Mouse (Mus musculus) lung, postnatal 0 days (tissue): ENCODE measurements at regions not wholly inside any gene's neighbourhood (a gene's known extent, or its start where the extent isn't known, plus 50 kb on each side); places are given as distances from the start of the nearest gene placed in this dataset.

Source experiments
- ATAC-seq: fragments of 200-750 bp; cut with Nextera tagmentation; 2 replicates; pipeline ENCODE4 v1.8.0; 2017; ENCODE audit warnings: moderate library complexity
- DNase-seq: peaks from one replicate; pipeline ENCODE4 v3.0.0-alpha.2; 2016; ENCODE audit warnings: low spot score
- H3K27ac ChIP-seq: fragments of 300-500 bp; sonication (generic); 2 replicates; pipeline ENCODE4 v1.5.1; 2014; ENCODE audit warnings: antibody characterized with exemption, mild to moderate bottlenecking, low read length, mixed read lengths
- H3K27me3 ChIP-seq: fragments of 300-500 bp; sonication (generic); replicated peaks from 2 replicates; pipeline ENCODE4 v1.6.1; 2014; ENCODE audit warnings: low read length, mixed read lengths; ENCODE audit not compliant: insufficient read depth
- H3K36me3 ChIP-seq: fragments of 300-500 bp; sonication (generic); 2 replicates; pipeline ENCODE4 v1.6.1; 2014; ENCODE audit warnings: low read length, mixed read lengths; ENCODE audit not compliant: insufficient read depth
- H3K4me1 ChIP-seq: fragments of 300-500 bp; sonication (generic); 2 replicates; pipeline ENCODE4 v1.6.1; 2014; ENCODE audit warnings: antibody characterized with exemption, low read depth, low read length, mixed read lengths; ENCODE audit not compliant: insufficient read depth
- H3K4me2 ChIP-seq: fragments of 300-500 bp; sonication (generic); replicated peaks from 2 replicates; pipeline ENCODE4 v1.6.1; 2014; ENCODE audit warnings: low read depth, mild to moderate bottlenecking, low read length, moderate library complexity, mixed read lengths
- H3K4me3 ChIP-seq: fragments of 300-500 bp; sonication (generic); 2 replicates; pipeline ENCODE4 v1.5.1; 2014; ENCODE audit warnings: low read depth, low read length
- H3K9ac ChIP-seq: fragments of 300-500 bp; sonication (generic); replicated peaks from 2 replicates; pipeline ENCODE4 v1.6.1; 2014; ENCODE audit warnings: low read depth, mild to moderate bottlenecking
- H3K9me3 ChIP-seq: fragments of 300-500 bp; sonication (generic); 2 replicates; pipeline ENCODE4 v1.6.1; 2016; ENCODE audit warnings: low read length, mixed read lengths
- CTCF ChIP-seq: IDR thresholded peaks from 2 replicates; pipeline ENCODE4 v1.5.1; 2016; ENCODE audit warnings: antibody characterized with exemption, mild to moderate bottlenecking
- EP300 ChIP-seq: IDR thresholded peaks from 2 replicates; pipeline ENCODE4 v1.6.1; 2016; ENCODE audit warnings: antibody characterized with exemption, mild to moderate bottlenecking, control low read depth
- whole genome bisulfite sequencing: fragments of 180-500 bp; shearing (Covaris S2); extraction: QIAGEN DNeasy Blood & Tissue Kit; methylation state at CpG from one replicate; pipeline ENCODE4 v1.1.7; 2014; 5-methylcytosine and 5-hydroxymethylcytosine counted together

- Histone ChIP-seq H3K9me3 (no peaks in the 10 kb centered on the region), H3K27me3 (no peaks in the 10 kb centered on the region), H3K36me3 (no peaks in the 10 kb centered on the region), H3K4me3 (no peak overlapping the region), H3K9ac (no peak overlapping the region), H3K4me2 (no peak overlapping the region), H3K27ac (no peak overlapping the region), H3K4me1 (no peaks in the 10 kb centered on the region)
- TF ChIP-seq CTCF (no peak), EP300 (no peak)
- no peak for DNase-seq
- ATAC-seq: no peak
- WGBS: 72% methylated on average over 7 of the region's 7 CpGs
These were observed 249.7 kb upstream of the Erbb4 start for GRCm38 (mm10) chr1:69357548-69357947.

DNA sequence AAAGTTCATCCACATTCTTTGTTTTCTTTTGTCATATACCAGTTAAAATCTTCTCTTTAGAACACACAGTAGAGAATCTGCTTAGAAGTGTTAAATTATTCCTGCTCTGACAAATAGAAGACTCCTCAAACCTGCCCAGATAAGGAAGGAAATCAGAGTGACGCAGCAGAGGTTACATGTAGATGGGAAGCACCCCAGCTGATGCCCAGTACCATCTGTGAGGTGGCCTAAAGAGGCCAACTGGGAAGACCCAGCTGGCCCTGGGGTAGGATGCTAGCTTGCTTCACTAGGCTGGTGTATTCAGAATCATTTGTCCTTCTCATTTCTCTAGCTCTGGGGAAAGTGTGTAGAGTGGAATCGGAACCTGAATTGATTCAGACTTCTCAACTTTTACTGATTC is 242.6 kb upstream of the Erbb4 start:
- Histone ChIP-seq H3K4me3 (no peak overlapping the region), H3K4me1 (no peaks in the 10 kb centered on the region), H3K36me3 (no peaks in the 10 kb centered on the region), H3K4me2 (no peak overlapping the region), H3K9me3 (no peaks in the 10 kb centered on the region), H3K27me3 (no peaks in the 10 kb centered on the region), H3K27ac (no peak overlapping the region), H3K9ac (no peak overlapping the region)
- no peak for DNase-seq
- no peak for ATAC-seq
- TF ChIP-seq EP300: no peak
- no peak for TF ChIP-seq CTCF
- WGBS: 75% methylated on average over 2 of the region's 2 CpGs

GRCm38 (mm10) chr1:69349826-69350225 is 242.0 kb upstream of the Erbb4 start:
- Histone ChIP-seq H3K9me3 (no peaks in the 10 kb centered on the region), H3K27me3 (no peaks in the 10 kb centered on the region), H3K4me1 (no peaks in the 10 kb centered on the region), H3K4me3 (no peak overlapping the region), H3K4me2 (no peak overlapping the region), H3K36me3 (no peaks in the 10 kb centered on the region), H3K27ac (no peak overlapping the region), H3K9ac (no peak overlapping the region)
- 68% methylated on average over 6 of the region's 6 CpGs for WGBS
- no peak for ATAC-seq
- no peak for TF ChIP-seq CTCF
- no peak for TF ChIP-seq EP300
- DNase-seq: no peak

GRCm38 (mm10) chr1:69342100-69342499 is 234.2 kb upstream of the Erbb4 start:
- ATAC-seq: no peak
- WGBS: 77% methylated on average over 4 of the region's 4 CpGs

DNA sequence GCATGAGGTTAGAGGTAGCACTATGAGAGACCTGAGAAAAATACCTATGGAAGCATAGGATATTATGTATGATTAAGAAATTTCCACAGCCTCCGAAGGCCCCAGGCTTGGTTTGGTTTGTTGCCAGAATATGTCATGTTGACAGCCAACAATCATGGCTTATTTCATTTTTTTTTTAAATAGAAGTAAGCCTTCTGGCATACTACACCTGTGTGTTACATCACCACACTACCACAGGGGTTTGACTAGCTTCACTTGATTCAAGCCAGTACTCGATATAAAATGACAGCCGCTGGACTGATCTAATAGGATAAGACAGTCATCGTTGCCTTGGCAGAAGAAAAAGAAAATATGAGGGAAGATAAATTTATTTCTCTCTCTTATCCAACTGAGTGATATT is 232.6 kb upstream of the Erbb4 start:
- Histone ChIP-seq H3K9ac (no peak overlapping the region), H3K36me3 (no peaks in the 10 kb centered on the region), H3K4me3 (no peak overlapping the region), H3K4me2 (no peak overlapping the region), H3K9me3 (no peaks in the 10 kb centered on the region), H3K4me1 (no peaks in the 10 kb centered on the region), H3K27ac (no peak overlapping the region), H3K27me3 (no peaks in the 10 kb centered on the region)
- DNase-seq (no peak), ATAC-seq (no peak)
- TF ChIP-seq CTCF (no peak), EP300 (no peak)
- 87% methylated on average over 4 of the region's 4 CpGs for WGBS

More at GRCm38 (mm10) chr1:69342100-69342499, 234.2 kb upstream of the Erbb4 start:
- no peak overlapping the region for H3K9ac ChIP-seq
- no peaks in the 10 kb centered on the region for H3K27me3 ChIP-seq
- no peak for DNase-seq
- H3K36me3 ChIP-seq: no peaks in the 10 kb centered on the region
- no peaks in the 10 kb centered on the region for H3K9me3 ChIP-seq
- H3K4me1 ChIP-seq: no peaks in the 10 kb centered on the region
- no peak overlapping the region for H3K4me3 ChIP-seq
- TF ChIP-seq CTCF (no peak), EP300 (no peak)
- H3K27ac ChIP-seq: no peak overlapping the region
- no peak overlapping the region for H3K4me2 ChIP-seq

GRCm38 (mm10) chr1:69331418-69332254 is 223.8 kb upstream of the Erbb4 start:
- Histone ChIP-seq H3K4me3 (no peak overlapping the region), H3K9me3 (no peaks in the 10 kb centered on the region), H3K4me1 (no peaks in the 10 kb centered on the region), H3K36me3 (no peaks in the 10 kb centered on the region), H3K27me3 (no peaks in the 10 kb centered on the region), H3K4me2 (no peak overlapping the region; the same call in 1 of the 2 replicates), H3K9ac (no peak overlapping the region), H3K27ac (no peak overlapping the region)
- peak; percentile 71 for DNase-seq
- WGBS: 31% methylated on average over 11 of the region's 11 CpGs
- TF ChIP-seq EP300 (no peak), CTCF (peak; percentile 47)
- no peak for ATAC-seq
